Mouse (Mus musculus) CH12.LX (cell line): Measurements from ENCODE around the gene Elavl2. TPM values are rescaled to one million over a fixed set of nuclear protein-coding genes. Genes with fewer than 3 reads are reported as not detected.

Experiments
- DNase-seq: peaks from one replicate; pipeline ENCODE4 v3.0.0-alpha.2; 2013; ENCODE audit errors: extremely low read depth
- H3K27ac ChIP-seq: 2 replicates; pipeline ENCODE4 v1.5.1; 2012; ENCODE audit warnings: low read depth, mild to moderate bottlenecking, control low read depth, moderate library complexity; ENCODE audit not compliant: insufficient read depth
- H3K27me3 ChIP-seq: replicated peaks from 2 replicates; pipeline ENCODE3; 2012; ENCODE audit warnings: inconsistent platforms
- H3K36me3 ChIP-seq, 2 experiments: replicated peaks in 1 of 2; 2 replicates each; pipeline versions ENCODE3 to v1.6.1; 2012; ENCODE audit warnings: inconsistent platforms in 1 of 2, low read length in 1 of 2, mild to moderate bottlenecking in 1 of 2, mixed read lengths in 1 of 2, moderate library complexity in 1 of 2; ENCODE audit not compliant: control insufficient read depth in 1 of 2, insufficient read depth in 1 of 2
- H3K4me1 ChIP-seq, 2 experiments: 2 replicates each; pipeline ENCODE4 v1.6.1; 2012; ENCODE audit warnings: inconsistent platforms in 1 of 2, moderate library complexity in 1 of 2; ENCODE audit not compliant: insufficient read depth in 2 of 2, control insufficient read depth in 1 of 2
- H3K4me2 ChIP-seq: 2 replicates; pipeline ENCODE4 v1.6.1; 2012; ENCODE audit warnings: low read depth, mild to moderate bottlenecking, control low read depth; ENCODE audit not compliant: poor library complexity, insufficient read depth, severe bottlenecking
- H3K4me3 ChIP-seq, 3 experiments: fragments of 150-350 bp in 1 of 3; sonication (generic) in 1 of 3; replicated peaks in 1 of 3; 2 replicates each; pipeline versions ENCODE3 to v1.5.1; 2011 to 2012; ENCODE audit warnings: low read depth in 2 of 3, low read length in 2 of 3, mild to moderate bottlenecking in 2 of 3, moderate library complexity in 2 of 3, control low read depth in 1 of 3, improper control_type of control experiment in 1 of 3, inconsistent platforms in 1 of 3, mixed read lengths in 1 of 3; ENCODE audit not compliant: poor library complexity in 1 of 3
- H3K79me2 ChIP-seq: replicated peaks from 2 replicates; pipeline ENCODE4 v1.6.1; 2012; ENCODE audit warnings: mild to moderate bottlenecking, moderate library complexity; ENCODE audit not compliant: control insufficient read depth, poor library complexity, insufficient read depth, severe bottlenecking; ENCODE audit errors: extremely low read depth
- H3K9ac ChIP-seq: 2 replicates; pipeline ENCODE4 v1.6.1; 2012; ENCODE audit warnings: low read depth, mild to moderate bottlenecking, control low read depth, moderate library complexity; ENCODE audit not compliant: insufficient read depth
- H3K9me3 ChIP-seq: replicated peaks from 2 replicates; pipeline ENCODE3; 2012; ENCODE audit warnings: low read length, inconsistent platforms, mixed read lengths
- CHD2 ChIP-seq: IDR thresholded peaks from 2 replicates; pipeline ENCODE4 v1.6.1; 2011; ENCODE audit warnings: low read length, improper control_type of control experiment
- CTCF ChIP-seq, 2 experiments: IDR thresholded peaks in 1 of 2; conservative IDR thresholded peaks in 1 of 2; 2 replicates each; pipeline ENCODE4 v1.5.1; 2011 to 2012; ENCODE audit warnings: low read depth in 2 of 2, low read length in 2 of 2, improper control_type of control experiment in 1 of 2, inconsistent platforms in 1 of 2, mild to moderate bottlenecking in 1 of 2, moderate library complexity in 1 of 2
- ELF1 ChIP-seq: IDR thresholded peaks from 2 replicates; pipeline ENCODE4 v1.6.1; 2014; ENCODE audit warnings: low read depth, mild to moderate bottlenecking, inconsistent platforms, low read length, improper control_type of control experiment
- MAZ ChIP-seq: IDR thresholded peaks from 2 replicates; pipeline ENCODE4 v1.6.1; 2012; ENCODE audit warnings: low read depth, mild to moderate bottlenecking, inconsistent platforms, low read length, improper control_type of control experiment, moderate library complexity
- UBTF ChIP-seq: IDR thresholded peaks from 2 replicates; pipeline ENCODE4 v1.6.1; 2012; ENCODE audit warnings: low read depth, mild to moderate bottlenecking, inconsistent platforms, low read length, improper control_type of control experiment, moderate library complexity
- dilution Hi-C: fragments of 300-500 bp; cut with MboI; formaldehyde crosslinking; loops from 2 replicates; pipeline ENCODE4 v1.14.3; 2020; ENCODE audit warnings: low sequenced_read_pairs; ENCODE audit not compliant: extremely low pct_unique_long_range_greater_than_20kb, extremely low pct_ligation_motif_present
- in situ Hi-C: fragments of 300-500 bp; cut with MboI; formaldehyde crosslinking; loops from 3 replicates; pipeline ENCODE4 v1.14.3; 2019; ENCODE audit warnings: low sequenced_read_pairs, low pct_ligation_motif_present, low pct_unique_long_range_greater_than_20kb, mixed read lengths
- polyA plus RNA-seq: library from polyadenylated mRNA; unstranded; fragments of >175 nt; gene quantifications from 2 replicates; pipeline ENCODE4 v1.2.1, GENCODE M21; 2012; ENCODE audit warnings: low read depth; ENCODE audit not compliant: insufficient read length
- total RNA-seq, 2 experiments: library from RNA; depleted of rRNA; stranded (reverse); fragments of 300-350 nt in 1 of 2; fragments of >200 nt in 1 of 2; gene quantifications; 2 replicates each; pipeline ENCODE4 v1.2.3; 2012 to 2014

Gene Elavl2
- total and polyA plus RNA-seq, 3 experiments = not detected

- Histone ChIP-seq H3K4me2 (no peak overlapping the region), H3K27ac (no peak overlapping the region), H3K79me2 (no peaks in the 10 kb centered on the region), H3K27me3 (no peaks in the 10 kb centered on the region), H3K9me3 (peaks cover 69% of the 10 kb centered on the region), H3K4me1 (no peaks in the 10 kb centered on the region), H3K9ac (no peak overlapping the region), H3K36me3 (no peaks in the 10 kb centered on the region), H3K4me3 (no peak overlapping the region)
- in situ Hi-C loops = no loop called here
- TF ChIP-seq UBTF (no peak), ELF1 (no peak), CHD2 (no peak), MAZ (no peak), CTCF (conservative IDR thresholded peaks at IDR 0.05 in 1 of 2, IDR thresholded peaks at IDR 0.05 in 1 of 2; ENCODE audit: low read depth in 2 of 2, low read length in 2 of 2) (no peak)
- dilution Hi-C loops = no loop called here
- no peak for DNase-seq
Measured at GRCm38 (mm10) chr4:91208415-91209292, 191.9 kb downstream of the Elavl2 start.
